Mouse (Mus musculus): ENCODE measurements around the gene Teddm3.
"Not testable (repeated sequence)": the region's sequence is repeated elsewhere in the genome, so short reads cannot be mapped to it uniquely, and the experiment has no call there.

Gene Teddm3

DNA sequence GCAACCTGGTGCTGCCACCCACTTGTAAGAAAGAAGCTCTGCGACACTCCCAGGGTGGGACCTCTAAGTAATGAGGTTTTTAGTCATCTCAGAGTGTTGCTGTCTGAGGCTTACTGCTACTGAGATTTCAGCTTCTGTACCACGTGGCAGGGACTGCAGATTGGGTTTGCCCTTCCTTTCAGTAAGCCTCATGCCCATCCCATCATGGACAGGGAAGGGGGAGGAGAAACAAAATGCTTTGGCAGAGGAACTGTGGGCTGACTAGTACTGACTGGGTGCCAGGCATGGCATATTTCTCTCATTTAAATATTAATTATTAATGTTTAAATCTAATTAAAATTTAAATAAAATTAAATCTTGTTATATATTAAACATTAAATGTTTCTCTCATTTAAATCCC, at the start of gene Teddm3:
Gene Teddm3 (minus strand): TSS at position 101 of the 400 bp plus-strand sequence.
- not testable (repeated sequence) for DNase-seq

- DNase-seq, result no peak
Observed at GRCm38 (mm10) chr16:21202731-21203130, 48.9 kb upstream of the Teddm3 start.

- DNase-seq, result no peak
Observed at GRCm38 (mm10) chr16:21199426-21199825, 45.6 kb upstream of the Teddm3 start.

DNA sequence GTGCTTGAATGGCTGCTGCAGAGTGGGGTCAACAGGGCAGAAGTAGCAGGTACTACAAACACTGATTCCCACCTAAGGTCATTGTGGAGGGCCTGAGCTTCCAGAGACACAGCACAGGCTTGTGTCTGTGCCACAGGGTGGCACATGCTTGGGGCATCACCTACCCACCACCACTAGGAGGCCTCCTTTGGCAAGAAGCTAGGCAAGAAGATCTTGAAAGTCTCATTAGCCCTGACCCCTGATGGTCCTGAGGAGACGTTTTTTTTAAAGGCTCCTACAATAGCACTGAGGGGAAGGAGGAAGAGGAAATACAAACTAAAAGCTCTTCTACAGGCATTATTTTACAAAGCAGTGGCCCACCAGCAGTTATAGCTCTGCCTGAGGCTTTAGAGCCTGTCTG, 44.7 kb upstream of the Teddm3 start:
- DNase-seq, result no peak

- DNase-seq, result no peak
Observed at GRCm38 (mm10) chr16:21198006-21198405, 44.2 kb upstream of the Teddm3 start.

GRCm38 (mm10) chr16:21197542-21197941, 43.7 kb upstream of the Teddm3 start:
- no peak for DNase-seq

DNA sequence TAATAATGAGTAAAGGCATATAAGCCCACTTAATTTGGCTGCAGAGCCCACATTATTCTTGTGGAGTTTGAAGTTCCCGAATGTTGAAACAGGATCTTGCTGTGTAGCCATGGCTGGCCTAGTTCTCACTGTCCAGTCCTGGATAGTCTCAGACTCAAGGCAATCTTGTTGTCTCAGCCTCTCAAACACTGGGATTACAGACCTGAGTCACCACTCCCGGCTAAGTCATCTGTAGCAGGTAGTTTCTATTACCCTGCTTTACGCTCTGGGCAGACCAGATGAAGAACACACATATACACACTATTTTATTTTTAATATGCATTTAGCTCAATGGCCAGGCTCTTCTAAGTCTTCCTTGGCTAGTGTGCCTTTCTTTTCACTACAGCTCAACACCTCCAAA, 42.8 kb upstream of the Teddm3 start:
- no peak for DNase-seq

- DNase-seq, result no peak
Observed at GRCm38 (mm10) chr16:21195260-21195866, 41.6 kb upstream of the Teddm3 start.

DNA sequence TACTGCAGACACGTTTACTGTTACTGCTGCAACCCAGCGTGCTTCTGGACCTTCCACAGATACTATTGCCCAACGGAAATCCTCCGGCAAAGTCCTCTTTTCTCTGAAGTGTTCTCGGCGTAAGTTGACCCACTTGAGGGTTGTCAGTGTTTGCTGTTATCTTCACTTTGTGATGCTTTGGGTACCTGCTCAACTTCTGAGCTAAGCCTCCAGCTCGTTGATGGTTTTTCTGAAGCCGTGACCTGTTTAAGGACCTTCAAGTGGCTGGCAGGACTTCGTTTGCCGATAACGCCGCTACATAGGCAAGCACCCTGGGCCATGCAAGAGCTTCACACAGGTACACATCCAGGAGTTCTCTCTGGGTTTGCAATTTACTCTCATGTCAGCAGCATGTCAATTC, 40.4 kb upstream of the Teddm3 start:
- DNase-seq, result peak in 1 of 2 experiments; percentile 30

- peak in 1 of 2 experiments; percentile 41 for DNase-seq
Observed at GRCm38 (mm10) chr16:21192509-21193354, 38.9 kb upstream of the Teddm3 start.

- no peak for DNase-seq
Observed at GRCm38 (mm10) chr16:21191569-21191968, 37.8 kb upstream of the Teddm3 start.

DNA sequence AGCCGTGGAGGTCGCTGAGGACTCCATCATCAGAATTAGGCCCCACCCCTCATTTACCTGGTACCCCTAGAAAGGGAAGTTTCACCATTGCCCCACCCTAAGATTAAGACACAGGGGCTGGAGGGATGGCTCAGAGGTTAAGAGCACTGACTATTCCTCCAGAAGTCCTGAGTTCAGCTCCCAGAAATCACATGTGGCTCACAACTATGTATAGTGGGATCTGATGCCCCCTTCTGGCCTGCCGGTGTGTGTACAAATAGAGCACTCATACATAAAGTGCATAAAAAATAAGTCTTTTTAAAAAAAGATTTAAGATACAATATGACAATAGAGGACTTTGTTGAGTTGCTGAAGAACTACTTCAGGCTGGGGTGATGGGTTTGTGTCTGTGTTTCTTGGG, 34.5 kb upstream of the Teddm3 start:
- no peak for DNase-seq

- no peak for DNase-seq
Observed at GRCm38 (mm10) chr16:21187568-21187967, 33.8 kb upstream of the Teddm3 start.

DNA sequence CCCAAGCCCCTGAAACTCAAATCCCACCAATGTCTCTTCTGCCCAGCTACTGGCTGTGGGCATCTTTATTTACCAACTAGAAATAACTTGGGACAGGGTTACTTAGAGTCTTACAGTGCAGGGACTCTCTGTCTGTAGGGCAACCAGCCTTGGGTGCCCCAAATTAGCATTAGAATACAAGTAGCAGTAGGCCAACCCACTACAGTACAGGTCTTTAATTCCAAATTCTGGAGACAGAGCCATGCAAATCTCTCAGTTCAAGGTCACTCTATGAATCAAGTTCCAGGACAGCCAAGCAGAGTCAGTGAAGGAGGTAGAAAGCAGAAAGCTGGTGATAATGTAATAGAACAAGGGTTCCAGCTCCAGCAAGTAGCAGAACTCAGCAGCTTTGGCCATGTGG, 30.9 kb upstream of the Teddm3 start:
- DNase-seq, result no peak

- no peak for DNase-seq
Observed at GRCm38 (mm10) chr16:21182108-21182507, 28.3 kb upstream of the Teddm3 start.

- DNase-seq, result no peak
Observed at GRCm38 (mm10) chr16:21175236-21175635, 21.4 kb upstream of the Teddm3 start.

DNA sequence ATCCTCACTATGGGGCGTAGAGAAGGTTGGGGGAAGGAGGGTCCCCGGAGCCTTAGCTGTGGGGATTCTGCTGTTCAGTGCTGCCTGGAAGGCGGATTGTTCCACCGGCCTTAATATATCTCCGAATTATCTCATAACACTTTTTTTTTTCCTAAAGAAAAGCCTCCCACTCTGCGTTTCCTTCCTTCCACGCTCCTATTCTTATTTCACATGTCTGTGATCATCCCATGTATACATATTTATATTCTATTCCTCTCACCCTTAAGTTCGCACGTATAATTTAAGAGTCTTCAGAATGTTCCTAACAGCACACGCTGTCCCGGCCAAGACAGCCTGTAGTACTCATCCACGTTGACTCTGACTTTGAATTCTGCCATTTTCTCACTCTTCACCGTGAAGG, 14.9 kb upstream of the Teddm3 start:
- no peak for DNase-seq

DNA sequence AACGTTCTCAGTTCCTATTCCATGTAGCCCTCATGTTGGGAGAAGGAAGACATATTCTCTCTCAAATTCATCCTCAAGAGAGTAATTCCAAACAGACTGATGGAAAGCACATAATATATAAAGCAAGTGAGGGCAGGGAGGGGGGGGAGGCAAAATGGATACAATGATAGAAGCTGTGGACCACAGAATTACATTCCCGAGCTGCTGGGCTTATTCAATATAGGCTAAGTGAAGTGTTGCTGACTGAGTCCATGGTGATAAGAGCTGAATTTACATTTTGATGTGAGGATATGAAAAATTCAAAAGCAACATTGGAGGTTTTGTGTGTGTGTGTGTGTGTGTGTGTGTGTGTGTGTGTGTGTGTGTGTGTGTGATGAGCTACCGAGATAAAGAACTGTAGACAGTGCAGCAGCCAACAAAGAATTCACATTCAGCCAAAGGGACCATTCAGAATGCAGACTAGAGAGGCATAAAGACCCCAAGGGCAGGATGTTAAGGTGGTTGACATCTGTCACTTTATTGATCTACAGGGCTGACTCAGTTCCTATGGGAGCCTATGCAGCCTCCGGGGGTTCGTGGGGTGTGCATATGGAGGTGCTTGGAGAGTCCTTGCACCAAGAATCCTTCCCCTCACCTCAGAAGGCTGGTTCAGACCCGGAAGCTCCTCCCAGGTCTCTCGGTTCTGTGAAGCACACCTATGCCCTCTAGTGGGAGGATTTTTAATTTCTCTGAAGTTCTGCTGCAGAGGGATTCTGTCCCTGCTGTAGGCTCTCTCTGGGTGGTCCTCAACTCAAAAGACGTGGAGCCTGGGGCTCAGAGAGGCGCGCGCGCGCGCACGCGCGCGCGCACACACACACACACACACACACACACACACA, 11.8 kb upstream of the Teddm3 start:
- DNase-seq, result not testable (repeated sequence)

DNA sequence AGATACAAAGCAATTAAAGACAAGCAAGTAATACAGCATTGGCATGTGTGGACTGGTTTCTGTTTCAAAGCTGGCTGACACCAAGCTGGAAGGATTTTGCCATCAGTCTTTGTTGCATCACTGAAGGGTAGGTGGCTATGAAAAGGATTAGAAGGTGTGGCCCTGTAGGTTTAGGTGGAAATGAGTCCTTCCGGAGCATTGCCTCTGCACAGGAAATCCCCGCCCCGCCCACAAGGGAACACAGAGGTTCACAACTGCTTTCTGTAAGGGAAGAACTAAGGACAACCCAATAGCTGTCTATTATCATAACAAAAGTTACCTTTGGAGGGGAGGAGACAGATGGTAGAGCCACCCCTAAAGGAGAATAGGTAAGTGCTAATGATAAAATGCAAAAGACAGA, 9.6 kb upstream of the Teddm3 start:
- DNase-seq, result not testable (repeated sequence)

DNA sequence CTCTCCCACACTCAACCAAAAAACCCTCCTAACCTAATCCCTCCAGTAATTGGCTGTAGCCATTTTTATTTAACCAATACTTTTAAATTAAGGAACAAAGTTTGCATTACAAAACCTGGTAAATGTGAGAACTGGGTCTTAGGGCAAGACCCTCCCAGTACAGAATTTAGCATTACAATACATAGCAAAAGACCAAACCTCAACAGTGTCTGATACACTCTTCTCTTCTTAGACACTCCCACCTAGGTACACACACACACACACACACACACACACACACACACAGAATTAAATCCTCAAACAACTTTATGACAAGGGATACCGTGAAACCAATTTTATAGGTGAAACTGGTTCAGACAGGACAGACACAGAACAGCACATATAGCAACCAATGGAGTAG, 5.4 kb upstream of the Teddm3 start:
- not testable (repeated sequence) for DNase-seq

DNA sequence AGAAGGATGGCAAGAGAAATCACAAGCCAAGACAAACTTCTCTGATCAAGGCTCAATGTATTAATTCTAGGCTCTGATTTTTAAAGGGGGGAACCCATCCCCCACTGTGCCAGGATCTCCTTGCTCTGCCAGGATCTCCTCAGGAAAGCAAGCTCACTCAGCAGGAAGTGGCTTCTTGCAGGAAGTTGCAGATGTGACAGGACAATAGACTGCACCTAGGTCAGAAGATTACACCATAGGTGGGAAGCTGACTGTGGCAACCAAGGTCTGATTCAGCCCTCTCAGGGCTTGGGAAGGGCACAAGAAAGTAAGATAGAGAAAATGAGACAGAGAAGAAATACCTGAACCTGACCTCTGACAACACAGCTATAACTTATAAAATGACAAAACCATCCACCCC, 2.5 kb upstream of the Teddm3 start:
- DNase-seq, result not testable (repeated sequence)

DNA sequence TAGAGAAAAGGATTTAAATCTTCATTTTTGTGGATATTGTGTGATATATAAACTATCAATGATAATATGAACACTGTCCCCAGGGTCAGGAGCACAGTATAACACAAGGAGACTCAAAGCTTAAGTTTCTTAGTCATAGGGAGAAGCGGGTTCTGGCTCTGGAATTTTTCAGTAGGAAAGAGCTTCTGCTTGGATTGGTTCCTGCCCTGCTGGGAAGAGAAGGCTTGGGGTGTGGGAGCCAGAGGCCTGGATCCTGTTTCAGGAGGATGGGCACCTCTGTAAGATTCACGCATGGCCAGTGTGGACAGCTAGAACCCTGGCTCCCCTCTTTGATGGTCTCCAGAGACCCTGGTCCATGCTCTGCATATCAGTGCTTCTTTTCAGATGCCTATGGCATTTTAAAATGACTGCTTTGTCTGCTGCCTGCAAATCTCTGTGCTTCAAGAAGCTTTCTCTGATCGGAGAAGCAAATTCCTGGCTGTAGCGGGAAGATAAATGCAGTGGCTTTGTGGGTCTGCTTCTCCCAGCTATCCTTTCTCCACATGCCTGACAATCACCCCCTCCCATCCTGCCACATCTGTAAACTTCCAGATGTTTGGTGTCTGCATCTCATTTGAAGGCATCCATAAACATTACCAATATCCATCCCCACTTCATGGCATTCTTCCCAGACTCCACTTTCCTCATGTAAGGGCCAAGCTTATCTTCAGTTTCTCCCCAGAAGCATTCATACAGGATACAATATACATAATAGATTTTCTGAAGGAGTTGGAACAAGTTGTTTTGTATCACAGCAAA, 2.0 kb downstream of the Teddm3 start:
- no peak for DNase-seq
